Mouse (Mus musculus) left cerebral cortex, adult 2 months (tissue): ENCODE measurements around the gene Ssc5d. TPM values are rescaled to one million over a fixed set of nuclear protein-coding genes. Genes with fewer than 3 reads are reported as not detected.

ENCODE experiments used
- DNase-seq, 2 experiments: peaks; one replicate each; pipeline ENCODE4 v3.0.0; 2021 to 2022; ENCODE audit warnings: low spot score in 2 of 2, mixed read lengths in 1 of 2; ENCODE audit errors: extremely low spot score in 1 of 2
- H3K27ac ChIP-seq: fragments of 200-600 bp; 2 replicates; pipeline ENCODE4 v1.8.1; 2022
- H3K4me3 ChIP-seq: fragments of 200-600 bp; 2 replicates; pipeline ENCODE4 v1.8.1; 2022
- CTCF ChIP-seq: fragments of 200-600 bp; IDR thresholded peaks from 2 replicates; pipeline ENCODE4 v1.8.1; 2022; ENCODE audit warnings: antibody characterized with exemption, mild to moderate bottlenecking, moderate library complexity
- intact Hi-C: fragments of 180-260 bp; cut with DNase I; formaldehyde crosslinking; loops from one replicate; pipeline ENCODE4 v1.15.1; 2025
- total RNA-seq, 2 experiments: library from RNA; stranded (reverse); gene quantifications; 2 replicates each; pipeline ENCODE4 v1.2.3; 2021

Ssc5d gene
- total RNA-seq, 2 experiments from 2014 or later: 2.8 to 4.4 TPM

GRCm38 (mm10) chr7:4993999-4994788 lies 68.6 kb downstream of the Ssc5d start:
- H3K4me3 ChIP-seq: no peak overlapping the region
- no peak for TF ChIP-seq CTCF
- no peak overlapping the region for H3K27ac ChIP-seq
- intact Hi-C loops: no loop called here
- DNase-seq: peak in 1 of 2 experiments; percentile 31

Other genes with a start within 250 kb of the Ssc5d start
- 100 to 1,000 TPM in 1 of 2 experiments, 10 to 100 TPM in 1; 99.9 to 102 TPM for gene Hspbp1, start 240.7 kb upstream of the Ssc5d start, total RNA-seq
- gene Brsk1, start 235.2 kb upstream of the Ssc5d start, total RNA-seq: 100 to 1,000 TPM; 425 to 440 TPM
- gene Tmem150b, start 200.5 kb upstream of the Ssc5d start, total RNA-seq: not detected
- 10 to 100 TPM; 23.8 to 31.1 TPM for gene Kmt5c, start 185.7 kb upstream of the Ssc5d start, total RNA-seq
- gene Cox6b2, start 172.7 kb upstream of the Ssc5d start, total RNA-seq: 1 to 10 TPM; 3.8 to 4.8 TPM
- gene Fam71e2, start 154.5 kb upstream of the Ssc5d start, total RNA-seq: not detected
- gene Il11, start 142.9 kb upstream of the Ssc5d start, total RNA-seq: under 1 TPM; 0.36 to 0.58 TPM
- gene Tmem190, start 142.8 kb upstream of the Ssc5d start, total RNA-seq: not detected
- gene Tmem238, start 136.1 kb upstream of the Ssc5d start, total RNA-seq: 1 to 10 TPM; 2.5 to 4.0 TPM
- gene Rpl28, start 132.9 kb upstream of the Ssc5d start, total RNA-seq: 100 to 1,000 TPM; 421 to 437 TPM
- 100 to 1,000 TPM; 104 to 117 TPM for gene Ube2s, start 113.2 kb upstream of the Ssc5d start, total RNA-seq
- gene Shisa7, start 81.1 kb upstream of the Ssc5d start, total RNA-seq: 100 to 1,000 TPM; 134 to 138 TPM
- gene Isoc2b, start 55.5 kb upstream of the Ssc5d start, total RNA-seq: 1 to 10 TPM; 6.9 to 9.3 TPM
- gene Isoc2a, start 48.6 kb upstream of the Ssc5d start, total RNA-seq: 10 to 100 TPM; 11.3 to 12.6 TPM
- under 1 TPM; 0.27 to 0.28 TPM for gene Gm36210, start 19.3 kb upstream of the Ssc5d start, total RNA-seq
- gene Zfp628, start 10.6 kb upstream of the Ssc5d start, total RNA-seq: 10 to 100 TPM; 15.8 to 16.4 TPM
- gene Nat14, start 3.8 kb upstream of the Ssc5d start, total RNA-seq: 100 to 1,000 TPM in 1 of 2 experiments, 10 to 100 TPM in 1; 99.7 to 109 TPM
- gene Sbk2, start 38.6 kb downstream of the Ssc5d start, total RNA-seq: under 1 TPM in 1 of 2 experiments, not detected in 1; 0.91 TPM
- gene Sbk3, start 45.4 kb downstream of the Ssc5d start, total RNA-seq: 1 to 10 TPM; 1.1 to 1.5 TPM
- gene Zfp579, start 70.4 kb downstream of the Ssc5d start, total RNA-seq: 10 to 100 TPM; 28.9 to 33.0 TPM
- 1 to 10 TPM; 6.3 to 6.5 TPM for gene Zfp524, start 88.6 kb downstream of the Ssc5d start, total RNA-seq
- 10 to 100 TPM; 24.1 to 26.3 TPM for gene Fiz1, start 88.9 kb downstream of the Ssc5d start, total RNA-seq
- not detected for gene Gm44973, start 89.7 kb downstream of the Ssc5d start, total RNA-seq
- gene Zfp865, start 94.6 kb downstream of the Ssc5d start, total RNA-seq: 10 to 100 TPM; 36.3 to 40.3 TPM
- 10 to 100 TPM; 53.3 to 59.1 TPM for gene Ccdc106, start 94.8 kb downstream of the Ssc5d start, total RNA-seq
- not detected for gene 4632433K11Rik, start 108.3 kb downstream of the Ssc5d start, total RNA-seq
- gene Zfp784, start 112.7 kb downstream of the Ssc5d start, total RNA-seq: 1 to 10 TPM; 4.2 to 5.5 TPM
- gene Zfp580, start 125.8 kb downstream of the Ssc5d start, total RNA-seq: 10 to 100 TPM; 30.5 to 32.5 TPM
- gene U2af2, start 136.4 kb downstream of the Ssc5d start, total RNA-seq: 100 to 1,000 TPM; 183 to 187 TPM
- gene Epn1, start 154.4 kb downstream of the Ssc5d start, total RNA-seq: 100 to 1,000 TPM; 470 to 471 TPM
- gene Rfpl4, start 191.2 kb downstream of the Ssc5d start, total RNA-seq: not detected
- gene Rasl2-9, start 200.2 kb downstream of the Ssc5d start, total RNA-seq: under 1 TPM in 1 of 2 experiments, not detected in 1; 0.58 TPM
- not detected for gene Vmn1r55, start 223.9 kb downstream of the Ssc5d start, total RNA-seq